Mouse (Mus musculus) G1E (cell line): Measurements from ENCODE around the gene Spata17.

Experiments used
- CTCF ChIP-seq: IDR thresholded peaks from 2 replicates; pipeline ENCODE4 v1.5.1; 2012; ENCODE audit warnings: low read depth, low read length, inconsistent platforms, mixed read lengths
- GATA1 ChIP-seq: IDR thresholded peaks from 2 replicates; pipeline ENCODE4 v1.6.1; 2012; ENCODE audit warnings: borderline replicate concordance, low read length, inconsistent platforms, mixed read lengths
- GATA2 ChIP-seq: IDR thresholded peaks from 2 replicates; pipeline ENCODE4 v1.6.1; 2012; ENCODE audit warnings: low read depth, low read length, inconsistent platforms, borderline replicate concordance
- POLR2AphosphoS5 ChIP-seq: IDR thresholded peaks from 2 replicates; pipeline ENCODE4 v1.6.1; 2012; ENCODE audit warnings: low read depth, low read length, inconsistent platforms; ENCODE audit not compliant: insufficient replicate concordance
- TAL1 ChIP-seq: conservative IDR thresholded peaks from 2 replicates; pipeline ENCODE4 v1.6.1; 2012; ENCODE audit warnings: low read depth, low read length, inconsistent platforms, mixed read lengths

DNA sequence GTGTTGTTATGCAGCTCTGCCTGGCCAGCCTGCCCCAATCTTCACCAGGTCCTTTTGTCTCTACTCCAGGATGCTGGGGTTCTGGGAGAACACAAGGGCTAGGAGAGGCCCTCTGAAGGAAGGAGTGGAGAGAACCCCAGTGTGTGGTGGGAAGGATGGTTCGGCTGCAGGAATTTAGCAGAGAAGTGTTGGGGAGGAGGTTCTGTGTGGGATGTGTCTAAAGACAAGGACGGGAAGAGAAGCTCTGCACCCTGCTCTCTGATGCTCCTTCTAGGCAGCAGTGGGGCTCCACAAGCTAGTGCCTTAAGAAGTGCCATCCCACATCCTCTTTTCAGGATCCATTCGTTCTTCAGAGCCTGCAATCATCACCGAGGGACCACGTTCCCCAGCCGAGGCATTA, 129.2 kb downstream of the Spata17 start:
- TF ChIP-seq CTCF (no peak), GATA2 (no peak), GATA1 (no peak), TAL1 (no peak), POLR2AphosphoS5 (no peak)
